Mouse (Mus musculus) midbrain, embryonic 15.5 days (tissue): ENCODE measurements around the gene Slc2a3. TPM values are rescaled to one million over a fixed set of nuclear protein-coding genes. Genes with fewer than 3 reads are reported as not detected.
A peak's percentile ranks its signal among the peaks of the same experiment; 100 is the strongest.
"Not testable (repeated sequence)": the region's sequence is repeated elsewhere in the genome, so short reads cannot be mapped to it uniquely, and the experiment has no call there.

Experiments used
- ATAC-seq: fragments of 200-750 bp; cut with Nextera tagmentation; replicated peaks from 2 replicates; pipeline ENCODE4 v1.8.0; 2017; ENCODE audit warnings: moderate TSS enrichment
- H3K27ac ChIP-seq: fragments of 300-500 bp; sonication (generic); 2 replicates; pipeline ENCODE4 v1.5.1; 2015; ENCODE audit warnings: mild to moderate bottlenecking, inconsistent platforms
- H3K27me3 ChIP-seq: fragments of 300-500 bp; sonication (generic); replicated peaks from 2 replicates; pipeline ENCODE4 v1.6.1; 2015; ENCODE audit warnings: inconsistent platforms
- H3K36me3 ChIP-seq: fragments of 300-500 bp; sonication (generic); replicated peaks from 2 replicates; pipeline ENCODE4 v1.6.1; 2015; ENCODE audit warnings: inconsistent platforms
- H3K4me1 ChIP-seq: fragments of 300-500 bp; sonication (generic); 2 replicates; pipeline ENCODE4 v1.6.1; 2015; ENCODE audit warnings: inconsistent platforms
- H3K4me2 ChIP-seq: fragments of 300-500 bp; sonication (generic); 2 replicates; pipeline ENCODE4 v1.6.1; 2015; ENCODE audit warnings: inconsistent platforms, mild to moderate bottlenecking, moderate library complexity
- H3K4me3 ChIP-seq: fragments of 300-500 bp; sonication (generic); 2 replicates; pipeline ENCODE4 v1.5.1; 2015; ENCODE audit warnings: mild to moderate bottlenecking, inconsistent platforms
- H3K9ac ChIP-seq: fragments of 300-500 bp; sonication (generic); 2 replicates; pipeline ENCODE4 v1.6.1; 2015; ENCODE audit warnings: mild to moderate bottlenecking, inconsistent platforms
- H3K9me3 ChIP-seq: fragments of 300-500 bp; sonication (generic); 2 replicates; pipeline ENCODE4 v1.6.1; 2016; ENCODE audit warnings: inconsistent platforms
- WGBS: fragments of 180-500 bp; shearing (Covaris S2); methylation state at CpG from one replicate; pipeline ENCODE4 v1.1.7; 2015; ENCODE audit warnings: mixed read lengths; 5-methylcytosine and 5-hydroxymethylcytosine counted together
- polyA plus RNA-seq: library from polyadenylated mRNA; unstranded; fragments of >200 nt; fragmentation: Nextera tagmentation; extraction: Ambion mirVana; gene quantifications from 2 replicates; pipeline ENCODE4 v1.2.1, GENCODE M21; 2015

Slc2a3 gene
- polyA plus RNA-seq, 1 experiment from 2014 or later: 36.8 TPM

- Histone ChIP-seq H3K36me3 (no peaks in the 10 kb centered on the region), H3K27ac (no peak overlapping the region), H3K4me1 (peaks cover 34% of the 10 kb centered on the region), H3K27me3 (no peaks in the 10 kb centered on the region), H3K4me3 (no peak overlapping the region), H3K9me3 (no peaks in the 10 kb centered on the region), H3K9ac (no peak overlapping the region), H3K4me2 (no peak overlapping the region)
- WGBS: 57% methylated on average over 5 of the region's 5 CpGs
- ATAC-seq: no peak
Observed at GRCm38 (mm10) chr6:122768256-122768655, 33.2 kb downstream of the Slc2a3 start.

DNA sequence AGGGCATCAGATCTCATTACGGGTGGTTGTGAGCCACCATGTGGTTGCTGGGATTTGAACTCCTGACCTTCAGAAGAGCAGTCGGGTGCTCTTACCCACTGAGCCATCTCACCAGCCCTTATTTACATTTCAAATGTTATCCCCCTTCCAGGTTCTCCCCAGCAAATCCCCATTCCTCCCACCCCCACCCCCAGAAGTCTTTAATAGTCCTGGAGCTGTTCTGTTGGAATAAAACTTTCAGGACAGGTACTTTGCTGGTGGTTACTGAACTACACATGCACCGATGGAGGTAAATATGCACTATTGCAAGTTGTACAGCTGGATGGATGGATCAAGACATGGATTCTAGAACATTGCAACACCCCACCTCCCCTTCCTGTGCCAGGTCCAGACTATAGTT, 34.4 kb downstream of the Slc2a3 start:
- WGBS: 38% methylated on average over 3 of the region's 3 CpGs

DNA sequence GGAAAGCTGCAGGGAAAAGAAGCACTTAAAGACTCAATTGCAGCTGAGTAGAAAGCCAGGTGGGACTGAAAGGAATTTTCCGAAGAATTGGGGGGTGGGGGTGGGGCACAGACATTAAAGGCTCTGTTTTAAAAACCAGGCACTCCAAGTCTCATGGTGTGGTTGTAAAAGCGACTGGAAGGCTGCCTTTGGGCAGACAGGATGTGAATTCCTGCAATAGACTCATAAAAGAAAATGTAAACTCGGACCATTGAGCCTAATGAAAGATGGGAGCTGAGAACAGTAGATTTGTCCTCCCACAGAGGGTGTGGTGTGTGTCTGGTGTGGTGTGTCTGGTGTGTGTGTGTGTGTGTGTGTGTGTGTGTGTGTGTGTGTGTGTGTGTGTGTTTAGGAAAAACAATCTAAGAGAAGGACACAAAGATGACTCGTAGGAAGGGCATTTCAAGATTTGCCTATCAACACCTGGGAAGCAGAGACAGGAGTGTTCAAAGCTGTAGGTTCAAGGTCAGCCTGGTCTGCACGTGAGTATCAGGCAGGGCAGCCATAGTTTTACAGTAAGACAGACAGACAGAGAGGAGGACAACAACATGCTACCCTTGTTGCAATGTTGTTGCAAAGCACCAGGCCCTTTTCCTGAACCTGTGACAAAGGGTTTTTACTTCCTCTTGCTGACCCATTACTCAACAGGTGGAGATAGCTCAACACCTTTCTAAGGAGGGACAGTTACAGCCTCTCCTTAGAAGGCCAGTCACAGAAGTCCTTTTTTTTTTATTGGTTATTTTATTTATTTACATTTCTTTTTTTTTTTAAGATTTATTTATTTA, 35.1 kb downstream of the Slc2a3 start:
- Histone ChIP-seq H3K27me3 (no peaks in the 10 kb centered on the region), H3K27ac (peak overlapping the region; percentile 96), H3K4me1 (peaks cover 40% of the 10 kb centered on the region), H3K9ac (peak overlapping the region; percentile 74; the same call in 1 of the 2 replicates), H3K36me3 (no peaks in the 10 kb centered on the region), H3K4me3 (peak overlapping the region; percentile 56), H3K4me2 (peak overlapping the region; percentile 80), H3K9me3 (no peaks in the 10 kb centered on the region)
- no peak for ATAC-seq
- WGBS: 26% methylated on average over 5 of the region's 5 CpGs

More for the DNA sequence above, 34.4 kb downstream of the Slc2a3 start:
- H3K36me3 ChIP-seq, ATAC-seq, H3K4me3 ChIP-seq, H3K9ac ChIP-seq, H3K27ac ChIP-seq, H3K27me3 ChIP-seq, H3K4me2 ChIP-seq, H3K9me3 ChIP-seq: not testable (repeated sequence)
- peaks cover 34% of the 10 kb centered on the region for H3K4me1 ChIP-seq

GRCm38 (mm10) chr6:122765298-122765956, 36.0 kb downstream of the Slc2a3 start:
- Histone ChIP-seq H3K4me1 (peaks cover 42% of the 10 kb centered on the region), H3K36me3 (no peaks in the 10 kb centered on the region), H3K27me3 (no peaks in the 10 kb centered on the region), H3K9ac (peak overlapping the region; percentile 74), H3K27ac (peak overlapping the region; percentile 96), H3K9me3 (no peaks in the 10 kb centered on the region), H3K4me2 (peak overlapping the region; percentile 80), H3K4me3 (peak overlapping the region; percentile 56)
- WGBS: 2% methylated on average over 9 of the region's 9 CpGs
- no peak for ATAC-seq

GRCm38 (mm10) chr6:122764446-122765297, 36.8 kb downstream of the Slc2a3 start:
- H3K36me3 ChIP-seq: no peaks in the 10 kb centered on the region
- H3K4me2 ChIP-seq: peak overlapping the region; percentile 80
- ATAC-seq: peak; percentile 92
- under 1% methylated on average over 56 of the region's 56 CpGs for WGBS
- H3K9me3 ChIP-seq: no peaks in the 10 kb centered on the region
- H3K27me3 ChIP-seq: no peaks in the 10 kb centered on the region
- H3K4me1 ChIP-seq: peaks cover 35% of the 10 kb centered on the region
- H3K4me3 ChIP-seq: peak overlapping the region; percentile 56
- H3K9ac ChIP-seq: peak overlapping the region; percentile 74
- H3K27ac ChIP-seq: peak overlapping the region; percentile 96

- Histone ChIP-seq H3K27ac (peak overlapping the region; percentile 96), H3K9ac (peak overlapping the region; percentile 74), H3K27me3 (no peaks in the 10 kb centered on the region), H3K4me1 (peaks cover 31% of the 10 kb centered on the region), H3K4me3 (peak overlapping the region; percentile 56), H3K4me2 (peak overlapping the region; percentile 80), H3K9me3 (no peaks in the 10 kb centered on the region), H3K36me3 (no peaks in the 10 kb centered on the region)
- WGBS: 30% methylated on average over 17 of the region's 17 CpGs
- peak; percentile 29; the same call in 1 of the 2 replicates for ATAC-seq
Observed at GRCm38 (mm10) chr6:122763844-122764445, 37.5 kb downstream of the Slc2a3 start.

DNA sequence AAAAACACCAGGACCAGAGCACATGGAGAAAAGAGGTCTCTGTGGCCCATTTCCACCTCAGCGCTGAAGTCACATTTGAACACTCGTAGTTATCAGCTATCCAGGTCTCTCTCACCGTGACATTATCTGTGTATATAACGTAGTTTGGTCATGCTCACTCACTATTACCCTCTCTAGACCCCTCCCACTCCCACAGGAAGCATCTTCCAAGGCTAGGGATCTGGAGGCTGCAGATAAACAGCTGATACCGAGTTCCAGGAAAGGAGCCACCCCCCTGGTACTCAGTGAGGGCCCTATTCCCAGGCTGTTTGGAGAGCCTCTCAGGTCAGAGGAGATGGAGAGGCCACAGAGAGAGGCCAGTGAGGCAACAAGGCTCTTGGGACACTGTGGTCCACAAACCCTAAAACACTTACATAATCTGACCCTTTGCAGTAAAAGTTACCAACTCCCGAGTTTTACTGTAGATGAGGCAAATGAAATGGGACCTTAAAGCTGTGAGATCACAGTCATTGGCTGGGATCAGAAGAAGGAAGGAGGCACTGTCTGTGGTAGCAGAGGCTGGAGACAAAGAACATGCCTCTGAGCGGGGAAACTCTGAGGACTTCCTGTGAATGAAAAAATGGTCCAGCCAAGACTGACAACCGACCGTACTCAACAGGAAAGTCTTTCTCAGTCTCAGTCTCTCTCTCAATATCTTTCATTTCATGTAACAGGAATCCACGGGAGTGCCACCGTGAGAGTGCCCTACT, 38.3 kb downstream of the Slc2a3 start:
- 78% methylated on average over 11 of the region's 11 CpGs for WGBS
- ATAC-seq: no peak
- no peak overlapping the region for H3K9ac ChIP-seq
- H3K36me3 ChIP-seq: no peaks in the 10 kb centered on the region
- H3K4me1 ChIP-seq: peaks cover 31% of the 10 kb centered on the region
- H3K27me3 ChIP-seq: no peaks in the 10 kb centered on the region
- H3K9me3 ChIP-seq: no peaks in the 10 kb centered on the region
- H3K27ac ChIP-seq: no peak overlapping the region
- no peak overlapping the region for H3K4me2 ChIP-seq
- H3K4me3 ChIP-seq: no peak overlapping the region

DNA sequence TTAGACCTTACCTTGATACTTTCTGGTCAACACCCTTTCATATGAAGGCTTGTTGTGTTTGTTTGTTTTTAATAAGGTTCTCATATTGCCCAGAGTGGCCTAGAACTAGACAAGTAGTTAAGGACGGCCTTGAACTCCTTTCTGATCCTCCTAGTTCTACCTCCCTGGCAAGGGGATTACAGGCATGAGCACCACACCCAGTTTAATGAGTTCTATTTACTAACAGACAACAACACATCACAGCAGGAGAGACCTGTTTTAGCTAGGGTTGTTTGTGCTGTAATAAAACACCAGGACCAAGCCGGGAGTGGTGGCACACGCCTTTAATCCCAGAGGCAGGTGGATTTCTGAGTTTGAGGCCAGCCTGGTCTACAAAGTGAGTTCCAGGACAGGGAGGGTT, 39.0 kb downstream of the Slc2a3 start:
- no peak overlapping the region for H3K4me3 ChIP-seq
- no peaks in the 10 kb centered on the region for H3K9me3 ChIP-seq
- no peak overlapping the region for H3K4me2 ChIP-seq
- H3K27ac ChIP-seq: no peak overlapping the region
- WGBS: 83% methylated on average over 3 of the region's 3 CpGs
- H3K9ac ChIP-seq: no peak overlapping the region
- H3K4me1 ChIP-seq: peaks cover 31% of the 10 kb centered on the region
- no peaks in the 10 kb centered on the region for H3K27me3 ChIP-seq
- ATAC-seq: no peak
- no peaks in the 10 kb centered on the region for H3K36me3 ChIP-seq

GRCm38 (mm10) chr6:122761901-122762300, 39.5 kb downstream of the Slc2a3 start:
- H3K4me3 ChIP-seq: peak overlapping the region; percentile 44; the same call in 1 of the 2 replicates
- H3K4me1 ChIP-seq: peaks cover 31% of the 10 kb centered on the region
- ATAC-seq: no peak
- no peaks in the 10 kb centered on the region for H3K9me3 ChIP-seq
- peak overlapping the region; percentile 52 for H3K4me2 ChIP-seq
- H3K9ac ChIP-seq: no peak overlapping the region
- H3K36me3 ChIP-seq: no peaks in the 10 kb centered on the region
- no peaks in the 10 kb centered on the region for H3K27me3 ChIP-seq
- no peak overlapping the region for H3K27ac ChIP-seq

DNA sequence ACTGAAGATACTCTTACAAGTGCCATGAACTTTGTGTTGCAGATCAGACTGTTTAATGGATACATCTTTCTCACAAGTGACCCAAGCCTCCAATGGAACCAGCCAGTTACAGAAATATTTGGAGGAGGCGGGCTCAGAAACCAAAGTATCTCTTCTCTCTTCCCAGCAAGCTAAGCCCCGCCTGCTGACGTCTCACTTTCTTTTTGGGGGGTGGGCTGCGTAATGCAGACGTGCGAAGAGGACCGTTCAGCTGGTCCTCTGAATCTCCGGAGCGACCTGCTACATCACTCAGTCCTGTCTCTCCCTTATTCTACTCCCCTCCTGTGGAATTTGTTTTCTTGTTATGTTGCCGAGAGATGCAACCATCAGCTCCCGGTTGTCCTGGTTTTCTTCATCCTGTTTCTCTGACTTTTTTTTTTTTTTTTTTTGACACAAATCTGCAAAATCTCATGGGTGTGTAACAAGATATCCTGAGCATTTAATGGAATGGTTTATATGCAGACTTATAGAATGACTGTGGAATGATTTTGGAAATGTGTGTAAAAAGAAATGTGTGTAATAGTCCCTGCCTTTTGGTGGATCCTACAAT, 40.3 kb downstream of the Slc2a3 start:
- peak overlapping the region; percentile 44 for H3K4me3 ChIP-seq
- peak; percentile 65 for ATAC-seq
- H3K4me1 ChIP-seq: peaks cover 25% of the 10 kb centered on the region
- WGBS: 1% methylated on average over 11 of the region's 11 CpGs
- no peaks in the 10 kb centered on the region for H3K36me3 ChIP-seq
- H3K4me2 ChIP-seq: peak overlapping the region; percentile 52
- peak overlapping the region; percentile 45 for H3K9ac ChIP-seq
- peak overlapping the region; percentile 69 for H3K27ac ChIP-seq
- H3K9me3 ChIP-seq: no peaks in the 10 kb centered on the region
- H3K27me3 ChIP-seq: no peaks in the 10 kb centered on the region

GRCm38 (mm10) chr6:122758732-122759131, 42.7 kb downstream of the Slc2a3 start:
- 56% methylated on average over 5 of the region's 5 CpGs for WGBS

More at GRCm38 (mm10) chr6:122758732-122759131, 42.7 kb downstream of the Slc2a3 start:
- Histone ChIP-seq H3K27me3 (no peaks in the 10 kb centered on the region), H3K36me3 (no peaks in the 10 kb centered on the region), H3K4me1 (peaks cover 13% of the 10 kb centered on the region), H3K27ac (no peak overlapping the region), H3K4me2 (no peak overlapping the region), H3K4me3 (no peak overlapping the region), H3K9ac (no peak overlapping the region), H3K9me3 (no peaks in the 10 kb centered on the region)
- no peak for ATAC-seq
